In genomic region chr5:32520381-32520780, GRCm38 (mm10) we compare ENCODE assay signal across 8 mouse cellular contexts.
DNase-seq lines count a peak whose midpoint lies in the region; ATAC-seq and TF ChIP-seq lines count a peak whose summit lies in the region.

No protein-coding gene starts in this region.

- no peak for ATAC-seq in hindbrain, postnatal 0 days
- ATAC-seq in hindbrain, embryonic 13.5 days (ENCODE audit: low FRiP score), result no peak
- ATAC-seq in lung, postnatal 0 days, result no peak
- no peak for ATAC-seq in forebrain, embryonic 16.5 days

- H3K4me3 ChIP-seq in hindbrain, postnatal 0 days (ENCODE audit: low read length), result no peak overlapping the region
- H3K4me3 ChIP-seq in hindbrain, embryonic 13.5 days, result no peak overlapping the region
- H3K4me3 ChIP-seq in cortical plate, adult 2 months (ENCODE audit: insufficient read depth, low read length), result no peak overlapping the region
- H3K4me3 ChIP-seq in lung, postnatal 0 days (ENCODE audit: low read depth, low read length), result no peak overlapping the region
- H3K4me3 ChIP-seq in forebrain, embryonic 16.5 days (replicated peaks; ENCODE audit: low read length), result no peak overlapping the region

- no peaks in the 10 kb centered on the region for H3K9me3 ChIP-seq in hindbrain, postnatal 0 days (ENCODE audit: low read length)
- no peaks in the 10 kb centered on the region for H3K9me3 ChIP-seq in hindbrain, embryonic 13.5 days
- H3K9me3 ChIP-seq in lung, postnatal 0 days (ENCODE audit: low read length), result no peaks in the 10 kb centered on the region
- no peaks in the 10 kb centered on the region for H3K9me3 ChIP-seq in forebrain, embryonic 16.5 days (ENCODE audit: control insufficient read depth, low read length)

- peak; percentile 57 for TF ChIP-seq CTCF in hindbrain, postnatal 0 days (IDR thresholded peaks at IDR 0.05; ENCODE audit: low read depth)
- peak; percentile 62 for TF ChIP-seq CTCF in cortical plate, adult 2 months (IDR thresholded peaks at IDR 0.05; ENCODE audit: extremely low read depth, insufficient read depth, low read length)
- TF ChIP-seq CTCF in lung, postnatal 0 days (IDR thresholded peaks at IDR 0.05), result peak; percentile 76

- no peak overlapping the region for H3K9ac ChIP-seq in hindbrain, postnatal 0 days (replicated peaks; ENCODE audit: low read length)
- H3K9ac ChIP-seq in hindbrain, embryonic 13.5 days, result no peak overlapping the region
- no peak overlapping the region for H3K9ac ChIP-seq in lung, postnatal 0 days (replicated peaks; ENCODE audit: low read depth)
- no peak overlapping the region for H3K9ac ChIP-seq in forebrain, embryonic 16.5 days (replicated peaks; ENCODE audit: low read depth, low read length)

- no peak overlapping the region for H3K4me2 ChIP-seq in hindbrain, postnatal 0 days (ENCODE audit: low read depth, low read length)
- H3K4me2 ChIP-seq in hindbrain, embryonic 13.5 days, result no peak overlapping the region
- no peak overlapping the region for H3K4me2 ChIP-seq in lung, postnatal 0 days (replicated peaks; ENCODE audit: low read depth, low read length)
- no peak overlapping the region for H3K4me2 ChIP-seq in forebrain, embryonic 16.5 days (ENCODE audit: low read length)

- TF ChIP-seq POLR2A in cortical plate, adult 2 months (IDR thresholded peaks at IDR 0.05; ENCODE audit: extremely low read depth, insufficient read depth, low read length), result no peak

- H3K4me1 ChIP-seq in hindbrain, postnatal 0 days (ENCODE audit: insufficient read depth, low read length), result no peaks in the 10 kb centered on the region
- H3K4me1 ChIP-seq in hindbrain, embryonic 13.5 days (replicated peaks), result no peaks in the 10 kb centered on the region
- H3K4me1 ChIP-seq in cortical plate, adult 2 months (ENCODE audit: control insufficient read depth, insufficient read depth, low read length), result no peaks in the 10 kb centered on the region
- no peaks in the 10 kb centered on the region for H3K4me1 ChIP-seq in lung, postnatal 0 days (ENCODE audit: insufficient read depth, low read depth, low read length)
- no peaks in the 10 kb centered on the region for H3K4me1 ChIP-seq in forebrain, embryonic 16.5 days (replicated peaks; ENCODE audit: control insufficient read depth, insufficient read depth, low read length)

- 41% methylated on average over 1 of the region's 1 CpGs for WGBS in hindbrain, postnatal 0 days
- 49% methylated on average over 1 of the region's 1 CpGs for WGBS in hindbrain, embryonic 13.5 days
- WGBS in lung, postnatal 0 days, result 56% methylated on average over 1 of the region's 1 CpGs
- 69% methylated on average over 1 of the region's 1 CpGs for WGBS in forebrain, embryonic 16.5 days

- H3K27ac ChIP-seq in hindbrain, postnatal 0 days, result no peak overlapping the region
- H3K27ac ChIP-seq in hindbrain, embryonic 13.5 days, result no peak overlapping the region
- H3K27ac ChIP-seq in cortical plate, adult 2 months (ENCODE audit: insufficient read depth, low read length), result no peak overlapping the region
- no peak overlapping the region for H3K27ac ChIP-seq in lung, postnatal 0 days (ENCODE audit: low read length)
- H3K27ac ChIP-seq in forebrain, embryonic 16.5 days (ENCODE audit: low read length), result no peak overlapping the region

- H3K27me3 ChIP-seq in hindbrain, postnatal 0 days (ENCODE audit: insufficient read depth, low read length), result no peaks in the 10 kb centered on the region
- H3K27me3 ChIP-seq in hindbrain, embryonic 13.5 days, result no peaks in the 10 kb centered on the region
- no peaks in the 10 kb centered on the region for H3K27me3 ChIP-seq in lung, postnatal 0 days (replicated peaks; ENCODE audit: insufficient read depth, low read length)
- no peaks in the 10 kb centered on the region for H3K27me3 ChIP-seq in forebrain, embryonic 16.5 days (replicated peaks; ENCODE audit: control insufficient read depth, insufficient read depth, low read length)

- TF ChIP-seq EP300 in lung, postnatal 0 days (IDR thresholded peaks at IDR 0.05), result no peak

- no peaks in the 10 kb centered on the region for H3K36me3 ChIP-seq in hindbrain, postnatal 0 days (ENCODE audit: insufficient read depth, low read length)
- peaks cover 6% of the 10 kb centered on the region for H3K36me3 ChIP-seq in hindbrain, embryonic 13.5 days
- H3K36me3 ChIP-seq in lung, postnatal 0 days (ENCODE audit: insufficient read depth, low read length), result no peaks in the 10 kb centered on the region
- no peaks in the 10 kb centered on the region; the same call in 1 of the 2 replicates for H3K36me3 ChIP-seq in forebrain, embryonic 16.5 days (ENCODE audit: control insufficient read depth, insufficient read depth)

- peak; percentile 29 for DNase-seq in hindbrain, postnatal 0 days (ENCODE audit: low spot score)
- peak; percentile 43 for DNase-seq in 416B (ENCODE audit: low read depth)
- peak; percentile 60 for DNase-seq in NIH3T3 (ENCODE audit: low read depth)
- peak; percentile 46 for DNase-seq in lung, postnatal 0 days (ENCODE audit: low spot score)
- DNase-seq in c-Kit-positive CD71-positive TER-119-positive erythroid progenitor cells, embryonic 14.5 days (ENCODE audit: low spot score), result no peak
